Mouse (Mus musculus) 416B (cell line): ENCODE measurements at regions not wholly inside any gene's neighbourhood (a gene's known extent, or its start where the extent isn't known, plus 50 kb on each side); places are given as distances from the start of the nearest gene placed in this dataset.

Source experiments
- DNase-seq: peaks from one replicate; pipeline ENCODE4 v3.0.0; 2011; ENCODE audit warnings: low read depth

- DNase-seq: no peak
Measured at GRCm38 (mm10) chr1:183749126-183749525, 264.0 kb upstream of the Dusp10 start.

DNA sequence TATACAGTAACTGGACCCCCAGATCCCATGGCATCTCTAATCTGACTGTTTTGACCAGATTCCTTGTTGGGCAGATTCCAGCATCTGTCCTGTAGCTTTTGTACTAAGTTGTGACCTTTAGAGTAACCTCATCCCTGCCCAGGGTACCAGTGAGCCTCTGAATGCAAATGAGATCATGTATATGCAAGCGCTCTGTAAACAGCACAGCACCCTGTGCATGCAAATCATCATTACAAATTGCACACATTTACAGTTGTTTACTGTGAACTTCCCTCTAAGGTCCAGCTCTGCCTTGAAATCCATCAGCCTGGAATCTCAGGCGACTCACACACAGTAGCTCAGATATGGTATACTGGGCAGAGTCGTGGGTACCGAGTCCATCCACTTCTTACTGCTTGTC lies 258.6 kb upstream of the Dusp10 start:
- DNase-seq: no peak

DNA sequence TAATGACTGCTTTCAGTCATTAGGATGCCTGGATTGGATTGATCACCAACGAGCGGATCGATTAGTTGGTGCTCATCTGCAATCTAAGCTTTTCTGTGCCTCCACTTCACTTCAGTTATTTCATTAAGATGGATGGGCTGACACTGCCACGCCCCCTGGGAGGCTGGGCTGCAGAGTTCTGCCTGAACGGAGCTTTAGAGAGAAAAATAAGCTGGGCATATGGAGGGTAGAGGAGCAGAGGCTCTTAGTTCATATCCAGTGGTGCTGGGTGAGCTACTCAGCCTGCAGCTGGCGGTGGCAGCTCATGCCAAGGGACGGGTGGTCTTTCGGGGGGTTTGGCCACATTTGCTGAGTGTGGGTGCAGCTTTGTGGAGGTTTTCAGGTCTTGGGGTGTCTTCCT lies 256.4 kb upstream of the Dusp10 start:
- DNase-seq: no peak

- DNase-seq: peak; percentile 13
Measured at GRCm38 (mm10) chr1:183763864-183764726, 249.0 kb upstream of the Dusp10 start.

DNA sequence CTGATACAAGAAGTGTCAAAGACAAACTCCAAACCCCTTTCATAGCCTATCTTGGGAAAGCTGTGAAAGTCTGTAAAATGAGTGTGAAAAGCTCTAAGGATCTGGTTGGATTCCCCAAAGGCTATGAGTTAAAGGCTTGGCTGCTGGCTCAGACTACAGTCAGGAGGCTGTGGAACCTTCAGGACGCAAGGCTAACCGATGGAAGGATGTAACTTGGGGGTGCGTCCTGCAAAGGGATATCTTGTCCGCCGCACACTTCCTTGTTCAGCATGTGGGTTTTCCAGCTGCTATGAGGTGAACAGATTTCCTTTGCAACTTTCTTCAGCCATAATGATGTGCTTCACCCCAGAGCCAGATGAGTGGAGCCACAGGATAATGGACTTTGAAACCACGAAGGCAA lies 240.3 kb upstream of the Dusp10 start:
- DNase-seq: no peak

- DNase-seq: no peak
Measured at GRCm38 (mm10) chr1:183780180-183780579, 232.9 kb upstream of the Dusp10 start.

- DNase-seq: no peak
Measured at GRCm38 (mm10) chr1:183780779-183781178, 232.3 kb upstream of the Dusp10 start.

DNA sequence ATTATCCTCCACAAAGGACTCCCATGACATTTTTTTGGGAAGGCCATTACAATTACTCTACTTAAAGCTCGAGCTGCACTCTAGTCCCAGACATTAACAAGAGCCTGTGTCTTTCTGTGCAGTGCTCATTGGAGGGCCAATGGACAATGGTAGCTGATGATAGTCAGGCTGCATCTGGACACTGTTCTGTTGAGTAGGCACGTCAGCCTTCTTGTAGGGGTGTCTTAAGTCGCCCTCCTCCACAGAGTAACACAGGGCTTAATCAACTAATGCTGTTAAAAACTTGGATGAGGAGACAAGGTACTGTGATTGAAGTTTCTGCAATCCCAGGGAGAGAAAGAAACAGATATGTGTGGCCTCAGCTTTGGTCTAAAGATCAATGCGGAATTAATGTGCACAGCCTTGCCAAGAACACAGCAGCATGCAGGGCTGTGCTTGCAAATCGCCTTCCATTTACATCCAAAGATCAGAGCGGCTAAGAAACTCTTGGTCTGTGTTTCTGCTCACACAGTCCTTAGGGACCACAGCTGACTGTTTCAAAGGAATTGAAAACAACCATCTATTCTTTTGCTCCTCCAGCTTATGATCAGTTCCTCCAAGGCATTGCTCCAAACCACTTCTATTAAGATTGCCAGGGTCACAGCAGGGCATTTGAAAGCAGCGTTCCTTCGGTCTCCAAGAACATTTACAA lies 229.5 kb upstream of the Dusp10 start:
- no peak for DNase-seq

GRCm38 (mm10) chr1:183792230-183792813 lies 220.8 kb upstream of the Dusp10 start:
- no peak for DNase-seq

GRCm38 (mm10) chr1:183793324-183793723 lies 219.8 kb upstream of the Dusp10 start:
- DNase-seq: no peak

GRCm38 (mm10) chr1:183793913-183794445 lies 219.1 kb upstream of the Dusp10 start:
- no peak for DNase-seq

GRCm38 (mm10) chr1:183802351-183802750 lies 210.8 kb upstream of the Dusp10 start:
- DNase-seq: no peak

DNA sequence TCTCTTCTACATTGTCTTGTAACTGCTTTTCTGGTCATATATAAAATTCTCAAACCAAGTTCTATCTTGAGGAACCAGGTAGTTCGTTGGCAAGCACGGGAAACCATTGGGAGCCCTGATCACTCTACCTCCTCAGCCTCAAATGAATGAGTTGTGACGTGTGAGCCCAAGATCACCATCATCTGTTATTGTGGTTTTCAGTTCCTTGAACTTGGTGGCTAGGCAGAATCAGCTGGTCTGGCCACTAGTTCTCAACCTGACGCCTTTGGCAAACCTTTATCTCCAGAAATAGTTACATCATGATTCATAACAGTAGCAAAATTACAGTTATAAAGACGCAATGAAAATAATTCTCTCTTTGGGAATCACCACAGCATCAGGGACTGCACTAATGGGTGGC lies 209.7 kb upstream of the Dusp10 start:
- peak; percentile 19 for DNase-seq

GRCm38 (mm10) chr1:183803826-183804225 lies 209.3 kb upstream of the Dusp10 start:
- no peak for DNase-seq

GRCm38 (mm10) chr1:183804295-183804694 lies 208.8 kb upstream of the Dusp10 start:
- DNase-seq: no peak

DNA sequence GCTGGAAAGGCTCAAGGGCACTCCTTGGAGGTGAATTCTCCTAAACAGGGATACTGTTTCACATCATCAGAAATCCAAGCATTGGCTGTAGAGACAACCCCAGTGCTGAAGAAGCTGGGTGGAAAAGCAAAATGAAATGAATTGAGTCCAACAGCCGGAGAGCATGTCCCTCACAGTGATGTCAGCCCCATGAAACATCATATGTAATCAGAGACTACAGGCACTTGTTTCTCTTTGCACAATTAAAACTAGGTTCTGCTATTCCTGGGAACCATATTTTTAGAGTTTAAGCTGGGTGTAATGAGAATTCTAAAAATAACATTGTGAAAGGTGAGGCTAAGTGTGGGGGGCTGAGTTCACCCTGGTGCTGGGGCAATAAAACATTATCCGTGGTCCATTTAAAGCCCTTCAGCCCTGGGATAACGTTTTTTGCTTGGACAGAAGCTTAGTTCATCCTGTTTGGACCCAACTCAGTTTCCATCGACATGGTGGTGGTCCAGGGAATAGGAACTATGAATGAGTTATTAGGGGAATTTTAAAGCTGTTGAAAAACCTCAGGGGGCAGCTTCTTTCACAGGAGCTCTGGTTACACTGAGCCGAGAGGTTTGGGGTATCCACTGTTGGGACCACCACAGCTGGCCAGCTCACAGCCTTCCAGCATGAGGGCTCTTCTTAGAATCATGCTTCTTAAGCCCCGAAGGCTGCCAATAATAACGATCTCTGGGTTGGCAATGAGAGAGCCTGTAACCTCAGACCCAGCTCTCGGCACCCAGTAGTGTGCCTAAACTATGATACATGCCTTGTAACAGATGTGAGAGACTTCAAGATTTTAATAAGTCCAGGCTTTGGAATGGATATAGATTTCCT lies 206.0 kb upstream of the Dusp10 start:
- no peak for DNase-seq

DNA sequence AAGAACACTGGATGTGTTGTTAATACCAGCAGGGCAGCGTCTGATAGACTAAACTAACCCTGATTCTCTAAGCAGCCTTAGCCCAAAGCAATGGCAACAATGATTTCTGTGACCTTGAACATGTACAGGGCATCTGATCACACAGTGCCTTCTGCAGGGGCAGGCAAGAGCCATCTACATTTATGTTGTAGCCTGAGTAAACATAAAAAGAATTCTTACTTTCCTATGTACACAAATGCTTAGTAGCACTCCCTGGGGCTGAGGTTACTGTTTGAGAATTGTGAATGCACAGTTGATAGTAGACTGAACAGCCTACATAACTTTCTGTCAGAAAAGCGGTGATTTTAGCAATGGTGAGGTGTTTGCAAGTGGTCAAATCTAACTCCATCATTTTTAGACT lies 204.9 kb upstream of the Dusp10 start:
- no peak for DNase-seq

- no peak for DNase-seq
Measured at GRCm38 (mm10) chr1:183820555-183820954, 192.5 kb upstream of the Dusp10 start.

DNA sequence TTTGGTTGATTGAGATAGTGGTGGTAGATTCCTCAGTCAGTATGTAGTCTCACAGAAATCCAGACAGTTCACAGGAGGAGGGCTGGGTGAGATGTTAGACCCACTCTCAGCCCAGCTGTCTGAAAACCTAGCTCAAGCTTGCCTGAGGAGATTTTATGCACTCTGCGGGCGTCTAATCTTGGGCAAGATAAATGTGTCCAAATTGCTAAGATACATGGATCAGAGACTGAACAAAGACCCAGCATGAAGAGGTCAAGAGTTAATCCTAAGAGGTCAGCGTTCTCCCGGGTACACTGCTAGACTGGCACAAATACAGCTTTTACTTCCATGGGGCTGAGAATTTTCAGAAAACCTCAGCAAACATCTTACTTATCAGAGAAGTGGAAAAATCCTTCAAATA lies 186.8 kb upstream of the Dusp10 start:
- DNase-seq: no peak

DNA sequence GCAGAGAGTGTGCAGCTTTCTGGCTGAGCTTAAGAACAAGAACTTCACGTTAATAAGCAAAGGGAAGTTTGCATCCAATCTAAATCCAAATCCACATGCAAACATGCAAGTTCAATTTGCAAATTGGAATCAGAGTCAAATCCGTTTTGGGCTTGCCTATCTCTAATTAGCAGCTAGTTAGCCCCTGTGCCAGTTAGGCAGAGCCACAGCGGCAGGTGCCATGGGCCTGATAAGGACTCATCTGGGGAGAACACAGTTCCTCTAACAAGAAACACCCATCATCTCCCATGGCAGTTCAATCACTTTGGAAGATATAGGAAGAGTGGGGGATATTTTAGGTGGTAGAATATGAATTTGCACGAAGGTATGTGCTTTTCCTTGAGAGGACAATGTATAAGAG lies 168.0 kb upstream of the Dusp10 start:
- no peak for DNase-seq

DNA sequence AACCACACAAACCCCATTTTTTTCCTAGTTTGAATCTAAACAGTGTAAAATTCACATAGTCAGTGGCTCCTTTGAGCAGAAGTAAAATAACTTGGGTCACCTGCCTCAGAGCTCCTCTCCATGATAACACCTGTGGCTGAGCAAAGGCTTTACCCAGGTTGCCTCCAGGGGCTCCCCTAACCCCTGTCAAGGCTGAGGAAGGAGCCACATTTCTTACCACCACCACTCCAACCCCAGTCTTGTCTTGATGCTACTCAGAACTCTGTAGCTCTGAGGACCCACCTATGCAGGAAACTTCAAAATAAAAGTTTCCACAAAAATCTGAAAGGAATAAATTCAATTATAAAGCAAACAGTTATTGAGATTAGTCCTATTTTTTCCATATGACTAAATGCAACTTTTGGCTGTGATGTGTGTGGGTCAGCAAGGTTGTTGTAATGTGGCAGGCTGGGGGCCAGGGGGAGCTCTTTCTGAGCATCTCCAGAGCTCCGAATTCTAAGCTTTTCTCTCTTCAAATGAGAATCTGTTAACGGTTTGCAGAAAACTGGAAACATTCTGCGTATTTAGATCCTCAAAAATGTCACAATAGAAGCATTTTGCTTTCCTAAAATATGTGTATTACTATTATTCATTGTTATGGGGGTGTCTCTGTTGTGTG lies 159.0 kb upstream of the Dusp10 start:
- DNase-seq: peak; percentile 3
